Mouse (Mus musculus) lung, postnatal 14 days (tissue): ENCODE measurements at regions not wholly inside any gene's neighbourhood (a gene's known extent, or its start where the extent isn't known, plus 50 kb on each side); places are given as distances from the start of the nearest gene placed in this dataset.

ENCODE experiments used
- DNase-seq: peaks from one replicate; pipeline ENCODE4 v3.0.0; 2021

GRCm38 (mm10) chrX:129390920-129391319 lies 358.6 kb upstream of the Diaph2 start:
- no peak for DNase-seq

- DNase-seq, result no peak
Observed at GRCm38 (mm10) chrX:129407778-129408177, 341.8 kb upstream of the Diaph2 start.

DNA sequence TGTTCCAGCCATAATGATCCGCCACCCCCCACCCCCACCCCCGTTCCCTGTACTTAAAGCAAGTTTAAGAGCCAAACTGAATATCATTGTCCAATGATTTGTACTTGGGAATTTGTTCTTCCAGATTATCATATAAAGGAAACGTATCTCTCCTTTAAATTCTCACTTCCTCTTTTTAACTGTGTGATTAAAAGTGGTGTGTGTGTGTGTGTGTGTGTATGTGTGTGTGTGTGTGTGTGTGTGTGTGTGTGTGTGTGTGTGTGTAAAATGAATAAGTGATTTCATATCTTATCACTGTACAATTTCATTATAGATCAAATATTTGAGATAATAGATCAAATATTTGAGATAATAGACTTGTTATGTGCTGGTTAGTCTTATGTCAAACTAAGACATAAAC lies 339.5 kb upstream of the Diaph2 start:
- DNase-seq, result no peak

- DNase-seq, result peak; percentile 0
Observed at GRCm38 (mm10) chrX:129412939-129413627, 336.5 kb upstream of the Diaph2 start.

GRCm38 (mm10) chrX:129413628-129414000 lies 335.9 kb upstream of the Diaph2 start:
- DNase-seq, result peak; percentile 3

- DNase-seq, result no peak
Observed at GRCm38 (mm10) chrX:129415326-129415725, 334.2 kb upstream of the Diaph2 start.

DNA sequence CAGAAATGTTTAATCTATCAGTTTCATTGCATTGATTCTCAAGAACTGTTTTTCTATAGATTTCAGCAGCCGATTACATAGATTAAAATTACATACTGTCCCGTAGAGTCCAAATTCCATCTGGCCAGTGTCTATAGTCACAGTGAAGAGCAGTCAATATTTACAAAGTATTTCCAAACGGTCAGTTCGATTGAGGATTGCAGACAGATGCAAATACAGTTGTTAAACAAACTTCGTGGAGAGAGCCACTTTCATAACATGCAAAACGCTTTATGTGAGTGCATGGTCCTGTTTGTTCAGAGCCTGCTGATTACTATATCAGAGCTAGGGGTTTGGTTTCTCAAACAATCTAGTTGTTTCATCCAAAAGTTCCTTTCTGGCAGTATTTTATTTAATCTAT lies 301.0 kb upstream of the Diaph2 start:
- no peak for DNase-seq

- DNase-seq, result no peak
Observed at GRCm38 (mm10) chrX:129476216-129476615, 273.3 kb upstream of the Diaph2 start.

GRCm38 (mm10) chrX:129494562-129494961 lies 255.0 kb upstream of the Diaph2 start:
- no peak for DNase-seq
